Mouse (Mus musculus) kidney, adult 2 months (tissue): Measurements from ENCODE around the gene Esr1. TPM values are rescaled to one million over a fixed set of nuclear protein-coding genes. Genes with fewer than 3 reads are reported as not detected.

Experiments used
- DNase-seq: peaks from one replicate; pipeline ENCODE4 v3.0.0; 2021
- H3K27ac ChIP-seq: fragments of 200-500 bp; 2 replicates; pipeline ENCODE4 v1.5.1; 2012; ENCODE audit warnings: low read depth, low read length, control low read depth, inconsistent platforms; ENCODE audit not compliant: insufficient read depth
- H3K27me3 ChIP-seq: fragments of 200-500 bp; replicated peaks from 2 replicates; pipeline ENCODE4 v1.6.1; 2012; ENCODE audit warnings: mild to moderate bottlenecking, moderate library complexity, low read length, inconsistent platforms; ENCODE audit not compliant: control insufficient read depth, insufficient read depth
- H3K36me3 ChIP-seq: fragments of 200-500 bp; 2 replicates; pipeline ENCODE4 v1.6.1; 2012; ENCODE audit warnings: mild to moderate bottlenecking, moderate library complexity, low read length, inconsistent platforms; ENCODE audit not compliant: control insufficient read depth, insufficient read depth
- H3K4me1 ChIP-seq: fragments of 200-500 bp; 2 replicates; pipeline ENCODE4 v1.6.1; 2011; ENCODE audit warnings: low read length; ENCODE audit not compliant: control insufficient read depth, insufficient read depth
- H3K4me3 ChIP-seq: fragments of 200-500 bp; 2 replicates; pipeline ENCODE4 v1.5.1; 2011; ENCODE audit warnings: mild to moderate bottlenecking, low read depth, low read length, control low read depth; ENCODE audit not compliant: insufficient read depth
- CTCF ChIP-seq: fragments of 200-500 bp; conservative IDR thresholded peaks from 2 replicates; pipeline ENCODE4 v1.5.1; 2011; ENCODE audit warnings: low read depth, mild to moderate bottlenecking, control low read depth, low read length, moderate library complexity, mixed read lengths; ENCODE audit not compliant: insufficient read depth, insufficient read length
- POLR2A ChIP-seq: fragments of 200-500 bp; IDR thresholded peaks from one replicate; pipeline ENCODE4 v1.6.1; 2011; ENCODE audit warnings: low read depth, low read length, control low read depth
- WGBS: fragments of 180-500 bp; shearing (Covaris S2); methylation state at CpG from one replicate; pipeline ENCODE4 v1.1.7; 2018; 5-methylcytosine and 5-hydroxymethylcytosine counted together
- polyA plus RNA-seq: library from polyadenylated mRNA; depleted of rRNA; stranded (reverse); fragments of >200 nt; gene quantifications from 2 replicates; pipeline ENCODE4 v1.2.3, GENCODE M21; 2012

The Esr1 gene
- polyA plus RNA-seq, 1 experiment, result 5.1 TPM

DNA sequence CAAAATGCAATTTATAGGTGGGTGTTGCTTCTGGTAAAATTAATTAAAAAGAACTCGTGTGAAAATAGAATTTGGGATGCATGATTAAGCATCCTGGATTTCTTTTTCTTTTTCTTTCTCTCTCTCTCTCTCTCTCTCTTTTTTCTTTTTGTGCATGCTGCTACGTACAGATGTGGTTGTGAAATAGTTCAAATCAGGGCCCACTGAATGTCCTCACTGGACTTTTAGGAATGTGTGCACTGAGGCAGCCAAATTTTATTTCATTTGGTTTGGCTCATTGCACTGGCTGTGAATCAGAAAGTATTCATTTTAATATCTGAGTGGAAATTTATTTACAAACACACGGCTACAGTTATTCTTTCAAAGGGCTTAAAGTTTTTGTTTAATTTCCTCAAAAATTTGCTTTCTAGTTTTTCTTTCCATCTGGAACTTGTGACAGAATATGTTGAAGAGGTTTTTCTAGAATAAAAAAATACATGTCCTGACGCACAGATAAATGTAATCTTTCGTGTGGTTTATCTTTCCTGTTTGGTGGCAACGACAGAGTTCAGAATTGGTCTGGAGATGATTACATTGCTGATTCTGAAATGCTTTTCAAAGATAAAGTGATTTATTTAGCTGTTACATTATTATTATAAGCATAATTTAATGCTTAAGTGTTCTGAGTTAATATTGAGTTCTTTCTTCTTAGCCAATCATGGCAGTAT is 164.8 kb downstream of the Esr1 start:
- no peak overlapping the region for H3K4me3 ChIP-seq
- no peak overlapping the region for H3K27ac ChIP-seq
- DNase-seq, result peak; percentile 58
- H3K36me3 ChIP-seq, result no peaks in the 10 kb centered on the region
- no peaks in the 10 kb centered on the region for H3K27me3 ChIP-seq
- WGBS, result 64% methylated on average over 6 of the region's 6 CpGs
- TF ChIP-seq CTCF, result no peak
- TF ChIP-seq POLR2A, result no peak
- H3K4me1 ChIP-seq, result 0 out of 2 replicates have a peak, but pooled peaks cover 2% of the 10 kb centered on the region

- no peak overlapping the region for H3K4me3 ChIP-seq
- H3K36me3 ChIP-seq, result no peaks in the 10 kb centered on the region
- DNase-seq, result no peak
- H3K27me3 ChIP-seq, result no peaks in the 10 kb centered on the region
- H3K27ac ChIP-seq, result no peak overlapping the region
- H3K4me1 ChIP-seq, result 0 out of 2 replicates have a peak, but pooled peaks cover 2% of the 10 kb centered on the region
- WGBS, result 70% methylated on average over 4 of the region's 4 CpGs
- TF ChIP-seq CTCF (no peak), POLR2A (no peak)
Measured at GRCm38 (mm10) chr10:4776714-4777090, 165.3 kb downstream of the Esr1 start.

- no peaks in the 10 kb centered on the region for H3K36me3 ChIP-seq
- DNase-seq, result no peak
- H3K4me1 ChIP-seq, result 0 out of 2 replicates have a peak, but pooled peaks cover 2% of the 10 kb centered on the region
- H3K27me3 ChIP-seq, result no peaks in the 10 kb centered on the region
- no peak overlapping the region for H3K4me3 ChIP-seq
- 40% methylated on average over 3 of the region's 3 CpGs for WGBS
- H3K27ac ChIP-seq, result no peak overlapping the region
- no peak for TF ChIP-seq CTCF
- TF ChIP-seq POLR2A, result no peak
Measured at GRCm38 (mm10) chr10:4777996-4778395, 166.6 kb downstream of the Esr1 start.

DNA sequence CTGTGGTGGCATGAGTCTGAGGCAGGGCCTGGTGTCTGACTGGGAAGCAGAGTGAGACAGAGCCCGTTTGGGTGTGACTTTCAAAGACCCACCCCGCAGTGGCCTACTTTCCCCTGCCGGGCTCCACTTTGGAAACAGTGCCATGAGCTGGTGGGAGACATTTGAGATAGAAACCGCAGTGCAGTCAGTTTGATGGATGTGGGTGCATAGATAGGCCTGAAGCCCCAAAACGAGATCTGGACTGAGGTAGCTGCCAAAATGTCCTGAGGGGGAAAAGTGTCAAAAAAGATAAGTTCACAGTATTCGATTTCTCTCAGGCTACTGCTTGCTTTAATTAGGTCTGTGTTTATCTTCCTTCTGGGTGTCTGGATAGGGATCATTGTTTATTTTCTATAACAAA is 169.5 kb downstream of the Esr1 start:
- no peak for DNase-seq
- H3K27ac ChIP-seq, result no peak overlapping the region
- H3K27me3 ChIP-seq, result no peaks in the 10 kb centered on the region
- TF ChIP-seq CTCF (no peak), POLR2A (no peak)
- H3K36me3 ChIP-seq, result no peaks in the 10 kb centered on the region
- H3K4me1 ChIP-seq, result no peaks in the 10 kb centered on the region
- no peak overlapping the region for H3K4me3 ChIP-seq
- 61% methylated on average over 6 of the region's 6 CpGs for WGBS

DNA sequence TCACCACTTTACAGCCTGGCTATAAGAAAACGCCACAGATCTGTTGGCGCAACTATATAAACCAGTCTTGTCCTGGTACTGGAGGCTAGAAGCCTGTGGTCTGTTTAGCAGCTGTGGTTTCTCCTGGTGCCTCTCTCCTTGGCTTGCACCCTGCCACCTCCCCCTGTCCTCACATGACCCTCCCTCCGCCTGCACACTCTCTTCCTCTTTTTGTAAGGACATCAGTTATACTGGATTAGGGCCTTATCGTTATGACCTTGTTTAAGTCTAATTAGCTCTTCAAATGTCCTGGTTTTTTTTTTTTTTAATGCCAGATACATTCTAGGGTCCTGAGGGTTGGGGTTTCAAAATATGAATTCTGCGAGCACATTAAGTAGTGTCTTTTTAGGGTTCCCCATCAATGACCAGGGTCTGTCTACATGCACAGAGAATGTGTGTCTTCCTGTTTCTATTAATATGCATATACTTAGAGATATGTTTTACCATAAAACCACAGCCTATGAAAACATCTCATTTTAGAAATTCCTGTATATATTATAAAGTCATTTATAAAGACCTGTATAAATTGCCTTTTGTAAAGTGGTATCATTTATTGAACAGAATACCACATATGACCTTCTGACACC is 175.7 kb downstream of the Esr1 start:
- H3K4me3 ChIP-seq, result no peak overlapping the region
- no peaks in the 10 kb centered on the region for H3K27me3 ChIP-seq
- H3K4me1 ChIP-seq, result no peaks in the 10 kb centered on the region
- no peak for TF ChIP-seq CTCF
- H3K36me3 ChIP-seq, result no peaks in the 10 kb centered on the region
- peak; percentile 8 for DNase-seq
- 81% methylated on average over 5 of the region's 5 CpGs for WGBS
- no peak overlapping the region for H3K27ac ChIP-seq

DNA sequence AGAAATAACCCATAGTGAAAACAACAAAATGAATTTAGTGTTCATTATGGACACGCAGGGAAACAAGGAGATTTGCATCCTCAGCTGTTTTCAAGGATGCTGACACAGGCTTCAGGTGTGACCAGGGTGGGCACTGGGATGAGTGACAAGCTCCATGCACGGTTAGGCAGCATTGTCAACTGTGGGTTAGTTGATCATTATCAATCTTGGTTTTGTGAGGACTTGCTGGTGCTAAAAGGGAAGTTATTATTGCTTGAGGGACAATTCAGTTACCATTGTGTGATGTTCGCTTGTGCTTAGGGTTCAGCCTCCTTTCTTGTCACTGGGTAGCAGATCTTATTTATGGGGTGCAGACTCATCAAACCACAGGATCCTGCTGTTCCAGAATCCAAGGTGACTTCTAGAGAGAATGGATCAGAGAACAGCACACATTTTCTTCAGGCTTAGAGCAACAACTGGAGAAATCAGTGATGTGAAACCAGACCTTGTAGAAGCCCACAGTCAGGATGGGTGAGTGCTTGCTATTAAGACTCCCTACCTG is 186.9 kb downstream of the Esr1 start:
- Histone ChIP-seq H3K4me1 (no peaks in the 10 kb centered on the region), H3K27ac (no peak overlapping the region), H3K4me3 (no peak overlapping the region), H3K36me3 (no peaks in the 10 kb centered on the region), H3K27me3 (no peaks in the 10 kb centered on the region)
- TF ChIP-seq POLR2A (no peak), CTCF (no peak)
- no peak for DNase-seq
- WGBS, result 73% methylated on average over 3 of the region's 3 CpGs

- Histone ChIP-seq H3K4me3 (no peak overlapping the region), H3K27me3 (no peaks in the 10 kb centered on the region), H3K4me1 (no peaks in the 10 kb centered on the region), H3K27ac (no peak overlapping the region), H3K36me3 (no peaks in the 10 kb centered on the region)
- TF ChIP-seq CTCF (no peak), POLR2A (no peak)
- 75% methylated on average over 5 of the region's 5 CpGs for WGBS
- no peak for DNase-seq
Measured at GRCm38 (mm10) chr10:4824366-4824765, 213.0 kb downstream of the Esr1 start.
